Mouse (Mus musculus) C2C12 (cell line): Measurements from ENCODE around the gene Ndufaf2. TPM values are rescaled to one million over a fixed set of nuclear protein-coding genes. Genes with fewer than 3 reads are reported as not detected.

Source experiments
- H3K27me3 ChIP-seq: one replicate; pipeline ENCODE4 v1.6.1; 2011; ENCODE audit not compliant: control insufficient read depth, insufficient read depth, insufficient read length
- H3K36me3 ChIP-seq: one replicate; pipeline ENCODE4 v1.6.1; 2011; ENCODE audit not compliant: control insufficient read depth, insufficient read depth
- H3K4me3 ChIP-seq: one replicate; pipeline ENCODE4 v1.5.1; 2011; ENCODE audit warnings: mild to moderate bottlenecking, control low read depth; ENCODE audit not compliant: poor library complexity, insufficient read depth, severe bottlenecking
- H3K79me2 ChIP-seq: one replicate; pipeline ENCODE4 v1.6.1; 2011; ENCODE audit not compliant: control insufficient read depth, insufficient read depth
- H3K79me3 ChIP-seq: one replicate; pipeline ENCODE4 v1.6.1; 2011; ENCODE audit warnings: low read depth, control low read depth
- H3ac ChIP-seq: one replicate; pipeline ENCODE3; 2011; ENCODE audit warnings: low read depth; ENCODE audit not compliant: control insufficient read depth, insufficient read length
- CEBPB ChIP-seq: IDR thresholded peaks from one replicate; pipeline ENCODE4 v1.6.1; 2011; ENCODE audit warnings: low read depth, mild to moderate bottlenecking, control low read depth, moderate library complexity
- CTCF ChIP-seq: IDR thresholded peaks from one replicate; pipeline ENCODE4 v1.5.1; 2011; ENCODE audit not compliant: control insufficient read depth, insufficient read depth, insufficient read length
- FOSL1 ChIP-seq: IDR thresholded peaks from one replicate; pipeline ENCODE4 v1.8.0; 2011; ENCODE audit warnings: mild to moderate bottlenecking, low read length; ENCODE audit not compliant: poor library complexity, insufficient read depth, severe bottlenecking
- MAX ChIP-seq: IDR thresholded peaks from one replicate; pipeline ENCODE4 v1.6.1; 2011; ENCODE audit warnings: mild to moderate bottlenecking, control low read depth
- MYOD1 ChIP-seq: IDR thresholded peaks from one replicate; pipeline ENCODE4 v1.6.1; 2011; ENCODE audit warnings: low read depth; ENCODE audit not compliant: control insufficient read depth, insufficient read length
- MYOG ChIP-seq: IDR thresholded peaks from one replicate; pipeline ENCODE4 v1.6.1; 2011; ENCODE audit not compliant: control insufficient read depth, insufficient read length; ENCODE audit errors: extremely low read depth
- USF1 ChIP-seq: IDR thresholded peaks from one replicate; pipeline ENCODE4 v1.6.1; 2011; ENCODE audit warnings: low read depth, mild to moderate bottlenecking, control low read depth, moderate library complexity
- polyA plus RNA-seq: library from polyadenylated mRNA; unstranded; fragments of >200 nt; fragmentation: generic; extraction: Trizol; gene quantifications from one replicate; pipeline ENCODE4 v1.2.1, GENCODE M21; 2012; ENCODE audit warnings: missing spikeins

The Ndufaf2 gene
- polyA plus RNA-seq, 1 experiment, result 40.2 TPM

DNA sequence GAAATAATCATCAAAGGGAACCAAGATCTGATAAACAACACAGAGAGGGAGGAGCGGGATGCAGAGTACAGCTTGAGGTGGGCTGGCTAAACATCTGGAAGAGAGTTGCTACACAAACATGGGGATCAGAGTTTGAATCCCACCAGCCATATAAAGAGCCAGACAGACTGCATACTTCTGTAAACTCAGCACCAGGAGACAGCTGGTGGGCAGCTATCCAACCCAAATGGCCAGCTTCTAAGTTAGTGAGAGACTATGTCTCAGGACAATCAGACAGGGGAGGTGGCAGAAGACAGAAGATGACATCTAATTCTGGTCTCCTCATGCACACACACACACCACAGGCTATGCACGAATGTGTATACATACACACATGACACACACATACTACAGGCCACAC lies 32.2 kb downstream of the Ndufaf2 start:
- no peak for TF ChIP-seq FOSL1
- no peak for TF ChIP-seq CTCF
- TF ChIP-seq CEBPB, result no peak
- TF ChIP-seq MYOG, result no peak
- no peak for TF ChIP-seq MYOD1
- no peak for TF ChIP-seq MAX
- no peak for TF ChIP-seq USF1
- Histone ChIP-seq H3K4me3 (no peak overlapping the region), H3K27me3 (no peaks in the 10 kb centered on the region), H3K79me2 (peaks cover 4% of the 10 kb centered on the region), H3K36me3 (no peaks in the 10 kb centered on the region), H3ac (no peak overlapping the region), H3K79me3 (no peaks in the 10 kb centered on the region)

DNA sequence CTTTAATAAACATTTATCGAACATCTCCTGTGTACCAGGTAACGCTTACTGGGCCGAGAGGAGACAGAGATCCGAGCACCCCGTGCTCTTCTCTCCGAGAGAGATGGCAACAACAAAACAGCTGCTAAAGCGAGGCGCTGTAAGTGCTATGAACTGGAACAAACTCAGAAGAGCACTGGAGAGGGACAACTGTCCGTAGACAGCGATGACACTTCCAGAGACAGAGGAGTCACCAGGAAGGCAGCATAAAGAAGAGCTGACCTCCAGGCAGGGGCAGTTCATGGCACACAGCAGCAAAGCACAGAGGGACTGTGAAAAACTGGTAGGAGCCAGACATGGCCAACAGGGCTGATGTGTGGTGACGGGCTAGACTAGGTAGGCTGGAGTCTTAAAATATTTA lies 34.3 kb downstream of the Ndufaf2 start:
- Histone ChIP-seq H3K79me3 (no peaks in the 10 kb centered on the region), H3ac (no peak overlapping the region), H3K79me2 (peaks cover 4% of the 10 kb centered on the region), H3K4me3 (no peak overlapping the region), H3K36me3 (no peaks in the 10 kb centered on the region), H3K27me3 (no peaks in the 10 kb centered on the region)
- TF ChIP-seq FOSL1, result no peak

DNA sequence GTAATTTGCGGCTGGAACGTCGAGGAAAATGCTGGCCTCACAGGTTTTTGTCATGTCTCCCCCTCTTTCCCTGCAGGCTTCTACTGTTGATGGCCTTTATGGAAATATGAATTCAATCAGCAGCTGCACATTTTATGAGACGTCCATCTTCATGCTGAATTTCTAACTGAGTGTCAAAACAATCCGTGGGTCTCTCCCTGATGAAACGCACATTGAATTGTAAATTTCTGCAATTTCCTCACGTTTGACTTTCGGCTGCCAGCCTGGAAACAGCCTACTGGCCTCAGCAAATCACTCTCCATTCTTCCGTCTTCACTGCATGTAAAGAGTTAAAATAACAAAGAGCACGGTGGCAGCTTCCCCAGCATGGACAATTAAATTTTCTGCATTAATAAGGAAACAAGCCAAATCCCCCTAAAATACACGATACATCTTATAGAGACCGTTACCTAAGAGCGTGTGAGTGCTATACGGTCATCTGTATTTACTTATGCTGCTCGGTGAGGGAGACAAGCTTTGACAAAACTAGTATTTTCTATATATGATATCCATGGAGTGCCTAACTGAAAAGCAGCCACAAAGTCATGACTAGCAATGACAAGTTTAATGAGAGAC lies 35.2 kb downstream of the Ndufaf2 start:
- H3ac ChIP-seq, result no peak overlapping the region
- TF ChIP-seq USF1 (no peak), FOSL1 (no peak), MYOG (no peak), CTCF (no peak), CEBPB (no peak), MYOD1 (no peak), MAX (no peak)
- H3K79me2 ChIP-seq, result peaks cover 4% of the 10 kb centered on the region

DNA sequence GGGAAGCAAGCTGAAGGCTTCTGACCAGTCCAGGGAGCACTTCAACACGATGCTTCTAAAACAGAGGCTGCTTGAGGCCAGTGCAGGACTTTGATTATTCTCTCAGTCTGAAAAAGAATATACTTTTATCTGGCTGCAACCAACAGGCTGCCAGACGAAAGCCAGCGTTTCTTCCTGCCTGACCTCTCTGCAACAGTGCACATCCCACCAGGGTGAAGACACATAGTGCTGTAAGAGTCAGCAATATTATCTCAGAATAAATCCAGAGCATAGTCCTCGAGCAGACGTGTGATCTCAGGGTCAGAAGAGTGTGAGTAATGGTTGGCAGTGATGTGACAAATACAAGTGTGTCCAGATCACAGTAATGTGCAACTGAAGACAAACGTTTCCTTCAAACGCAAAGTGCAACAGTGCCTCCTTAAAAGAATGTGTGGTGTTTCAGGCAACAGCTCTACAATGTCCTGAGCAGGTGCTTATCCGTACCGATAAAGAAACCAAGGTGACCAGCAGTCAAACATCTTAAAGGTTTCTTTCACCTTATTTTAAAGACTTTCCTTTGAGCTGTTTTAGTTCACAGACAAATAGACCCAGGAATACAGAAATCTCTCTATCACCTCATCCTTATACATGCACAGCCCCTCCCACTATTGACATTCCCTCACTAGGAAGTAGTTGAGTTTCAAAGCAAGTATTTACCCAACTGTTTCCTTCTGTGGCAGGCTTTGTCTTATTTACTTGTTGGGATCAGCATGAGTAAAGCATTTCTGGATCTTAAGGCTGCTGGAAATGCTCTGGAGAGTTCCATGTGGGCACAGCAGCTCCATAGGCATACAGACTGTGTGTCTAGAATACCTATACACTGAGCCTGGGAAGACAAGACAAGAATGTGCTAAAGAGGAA lies 38.8 kb downstream of the Ndufaf2 start:
- Histone ChIP-seq H3K4me3 (no peak overlapping the region), H3K79me3 (no peaks in the 10 kb centered on the region), H3K79me2 (peaks cover 4% of the 10 kb centered on the region), H3K27me3 (no peaks in the 10 kb centered on the region), H3ac (no peak overlapping the region), H3K36me3 (no peaks in the 10 kb centered on the region)
- TF ChIP-seq MYOG, result no peak
- no peak for TF ChIP-seq USF1
- TF ChIP-seq MYOD1, result no peak
- TF ChIP-seq FOSL1, result no peak
- TF ChIP-seq CEBPB, result no peak
- no peak for TF ChIP-seq MAX
- TF ChIP-seq CTCF, result no peak

More for the DNA sequence above, 35.2 kb downstream of the Ndufaf2 start:
- Histone ChIP-seq H3K27me3 (no peaks in the 10 kb centered on the region), H3K79me3 (no peaks in the 10 kb centered on the region), H3K36me3 (no peaks in the 10 kb centered on the region), H3K4me3 (no peak overlapping the region)

DNA sequence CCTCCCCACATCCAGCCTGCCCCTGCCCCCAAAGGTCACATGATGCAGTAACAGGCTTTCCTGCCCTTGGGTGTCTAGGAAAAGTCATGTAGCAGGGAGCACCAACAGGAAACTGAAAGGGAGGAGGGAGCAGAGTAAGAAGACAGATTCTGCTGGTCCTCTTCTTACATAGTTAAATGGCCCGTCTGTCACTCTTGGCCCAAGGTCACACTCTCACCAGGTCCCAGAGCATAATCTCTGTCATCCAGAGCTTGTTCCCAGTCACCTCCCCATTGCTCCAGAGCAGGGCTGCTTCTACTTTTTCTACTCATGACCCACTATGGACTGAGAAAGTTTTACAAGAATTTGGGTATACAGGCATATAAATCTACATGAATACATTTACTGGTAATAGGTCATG lies 40.2 kb downstream of the Ndufaf2 start:
- no peaks in the 10 kb centered on the region for H3K36me3 ChIP-seq
- H3K4me3 ChIP-seq, result no peak overlapping the region
- no peak overlapping the region for H3ac ChIP-seq
- H3K27me3 ChIP-seq, result no peaks in the 10 kb centered on the region
- TF ChIP-seq FOSL1 (no peak), MAX (no peak), CTCF (no peak), MYOD1 (no peak), USF1 (no peak), CEBPB (no peak), MYOG (no peak)
- no peaks in the 10 kb centered on the region for H3K79me2 ChIP-seq
- no peaks in the 10 kb centered on the region for H3K79me3 ChIP-seq

DNA sequence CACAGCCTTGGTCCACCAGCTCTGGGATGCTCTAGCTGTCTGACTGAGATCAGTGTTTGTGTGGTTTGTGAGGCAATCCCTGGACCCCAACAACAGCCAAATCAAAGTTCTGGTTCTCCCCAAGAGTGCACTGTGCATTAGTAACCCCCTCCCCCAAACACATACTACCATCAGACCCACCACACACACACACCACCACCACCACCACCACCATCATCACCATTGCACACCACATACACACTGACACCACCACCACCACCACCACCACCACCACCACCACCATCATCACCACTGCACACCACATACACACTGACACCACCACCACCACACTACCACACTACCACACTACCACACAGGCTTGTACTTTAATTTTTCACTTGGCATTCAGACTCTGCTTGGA lies 40.8 kb downstream of the Ndufaf2 start:
- Histone ChIP-seq H3ac (no peak overlapping the region), H3K4me3 (no peak overlapping the region), H3K79me3 (no peaks in the 10 kb centered on the region), H3K79me2 (no peaks in the 10 kb centered on the region), H3K27me3 (no peaks in the 10 kb centered on the region), H3K36me3 (no peaks in the 10 kb centered on the region)
- no peak for TF ChIP-seq CEBPB
- no peak for TF ChIP-seq FOSL1
- no peak for TF ChIP-seq CTCF
- no peak for TF ChIP-seq USF1
- TF ChIP-seq MAX, result no peak
- TF ChIP-seq MYOD1, result no peak
